Mouse (Mus musculus) heart, postnatal 0 days (tissue): ENCODE data around the gene Ercc6.

ENCODE experiments used
- CTCF ChIP-seq: IDR thresholded peaks from 2 replicates; pipeline ENCODE4 v1.5.1; 2016; ENCODE audit warnings: antibody characterized with exemption, control low read depth, low read depth
- EP300 ChIP-seq: IDR thresholded peaks from 2 replicates; pipeline ENCODE4 v1.6.1; 2016; ENCODE audit warnings: antibody characterized with exemption, low read depth

DNA sequence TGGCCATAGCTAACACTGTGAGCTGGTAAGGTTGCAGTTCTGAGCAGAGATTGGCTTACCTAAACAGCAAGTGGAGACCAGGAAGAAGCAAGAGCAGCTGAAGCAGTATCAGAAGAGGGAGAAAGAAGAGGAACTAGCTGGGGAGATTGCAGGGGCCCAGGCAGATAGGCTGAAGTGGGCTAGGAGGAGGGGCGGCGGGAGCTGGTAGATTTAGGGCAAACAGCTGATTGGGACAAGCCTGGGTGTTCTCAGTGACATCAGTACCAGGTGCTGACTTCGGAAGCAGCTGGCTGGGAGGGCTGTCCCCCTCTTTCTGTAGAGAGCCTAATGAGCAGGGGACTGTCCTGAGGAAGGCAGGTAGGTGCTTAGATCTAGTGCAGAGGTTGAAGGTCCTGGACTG is 48.1 kb downstream of the Ercc6 start:
- TF ChIP-seq CTCF (no peak), EP300 (no peak)
